Mouse (Mus musculus): ENCODE measurements at regions not wholly inside any gene's neighbourhood (a gene's known extent, or its start where the extent isn't known, plus 50 kb on each side); places are given as distances from the start of the nearest gene placed in this dataset.

GRCm38 (mm10) chr16:76957090-76957489 is 56.4 kb upstream of the Usp25 start:
- TF ChIP-seq CTCF (IDR thresholded peaks at IDR 0.05; ENCODE audit: control insufficient read depth, insufficient read depth, insufficient replicate concordance, low read depth, low read length) (no peak), POLR2A (IDR thresholded peaks at IDR 0.05; ENCODE audit: control insufficient read depth, low read depth, low read length) (no peak)
